Mouse (Mus musculus): ENCODE measurements around the gene Sycn. TPM values are rescaled to one million over a fixed set of nuclear protein-coding genes. Genes with fewer than 3 reads are reported as not detected.
A peak's percentile ranks its signal among the peaks of the same experiment; 100 is the strongest.
"Not testable (repeated sequence)": the region's sequence is repeated elsewhere in the genome, so short reads cannot be mapped to it uniquely, and the experiment has no call there.

Gene Sycn
- polyA plus RNA-seq (2012; rRNA removed): 0.24 and 0.31 TPM in 2 replicates

DNA sequence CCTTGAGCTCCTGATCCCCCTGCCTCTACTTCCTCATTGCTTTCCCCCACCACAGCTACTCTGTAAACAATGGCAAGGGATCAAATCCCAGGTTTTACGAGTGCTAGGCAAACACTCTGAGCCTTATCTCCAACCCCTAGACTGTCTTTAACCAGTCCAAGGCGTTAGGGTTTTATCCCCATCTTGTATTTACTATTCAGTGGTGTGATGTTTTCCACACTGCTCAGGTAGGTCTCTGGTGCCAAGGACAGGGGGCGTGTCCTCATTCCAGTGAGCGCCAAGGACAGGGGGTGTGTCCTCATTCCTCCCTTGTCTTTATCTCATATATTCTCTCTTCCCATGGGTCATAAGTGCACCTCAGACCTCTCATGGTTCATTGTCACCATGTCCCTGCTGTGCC, at the start of gene Sycn:
Sycn (plus strand) TSS at position 360 of the 400 bp plus-strand sequence.
- Histone ChIP-seq H3K4me3 (ENCODE audit: control insufficient read depth, low read depth, low read length) (no peak within 1 kb of the TSS), H3K27me3 (ENCODE audit: control insufficient read depth, insufficient read depth, low read length) (peaks cover 2% of the 10 kb centered on the region), H3K36me3 (ENCODE audit: control insufficient read depth, insufficient read depth, low read length) (no peaks in the 10 kb centered on the region), H3K27ac (ENCODE audit: control insufficient read depth, insufficient read depth, low read depth, low read length) (no peak within 1 kb of the TSS), H3K4me1 (ENCODE audit: control insufficient read depth, insufficient read depth, low read length) (peaks cover 22% of the 10 kb centered on the region)
- TF ChIP-seq CTCF (IDR thresholded peaks at IDR 0.05; ENCODE audit: control insufficient read depth, insufficient read depth, insufficient replicate concordance, low read depth, low read length) (no peak), POLR2A (IDR thresholded peaks at IDR 0.05; ENCODE audit: control insufficient read depth, low read depth, low read length) (no peak)

DNA sequence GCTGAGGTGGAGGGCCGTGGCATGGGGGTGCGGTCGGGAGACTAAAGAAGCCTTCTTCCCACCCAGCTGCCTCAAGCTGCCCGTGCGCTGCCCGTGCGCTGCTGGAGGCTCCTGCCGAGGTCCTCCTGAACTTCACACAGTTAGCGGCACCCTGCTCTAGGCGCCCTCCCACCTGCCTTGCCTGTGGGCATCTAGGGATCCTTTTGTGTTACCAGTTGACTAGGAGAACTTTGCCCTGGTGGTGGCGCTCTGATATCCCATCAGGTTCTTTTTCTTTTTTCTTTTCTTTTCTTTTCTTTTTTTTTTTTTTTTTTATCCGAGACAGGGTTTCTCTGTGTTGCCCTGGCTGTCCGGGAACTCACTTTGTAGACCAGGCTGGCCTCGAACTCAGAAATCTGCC, 49.8 kb upstream of the Sycn start:
- no peaks in the 10 kb centered on the region for H3K27me3 ChIP-seq (ENCODE audit: control insufficient read depth, insufficient read depth, low read length)
- H3K4me1 ChIP-seq (ENCODE audit: control insufficient read depth, insufficient read depth, low read length): peaks cover 19% of the 10 kb centered on the region
- TF ChIP-seq POLR2A (IDR thresholded peaks at IDR 0.05; ENCODE audit: control insufficient read depth, low read depth, low read length): no peak
- peak overlapping the region; percentile 85 for H3K4me3 ChIP-seq (ENCODE audit: control insufficient read depth, low read depth, low read length)
- no peak overlapping the region for H3K27ac ChIP-seq (ENCODE audit: control insufficient read depth, insufficient read depth, low read depth, low read length)
- H3K36me3 ChIP-seq (ENCODE audit: control insufficient read depth, insufficient read depth, low read length): no peaks in the 10 kb centered on the region

DNA sequence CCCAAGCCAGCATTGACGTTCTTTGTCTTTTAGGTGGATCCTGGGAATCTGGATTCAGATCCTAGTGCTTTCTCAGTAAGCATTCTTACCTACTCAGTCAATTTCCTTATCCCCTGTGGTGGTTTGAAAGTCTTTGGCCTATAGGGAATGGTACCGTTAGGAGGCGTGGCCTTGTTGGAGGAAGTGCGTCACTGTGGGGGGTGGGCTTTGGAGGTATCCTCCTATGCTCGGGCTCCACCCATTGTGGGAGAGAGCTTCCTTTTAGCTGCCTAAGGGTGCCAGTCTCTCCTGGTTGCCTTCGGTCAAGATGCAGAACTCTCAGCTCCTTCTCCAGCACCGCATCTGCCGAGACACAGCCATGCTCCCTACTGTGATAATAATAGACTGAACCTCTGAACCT, 48.4 kb upstream of the Sycn start:
- Histone ChIP-seq H3K27ac (ENCODE audit: control insufficient read depth, insufficient read depth, low read depth, low read length) (peak overlapping the region; percentile 89), H3K27me3 (ENCODE audit: control insufficient read depth, insufficient read depth, low read length) (no peaks in the 10 kb centered on the region), H3K4me1 (ENCODE audit: control insufficient read depth, insufficient read depth, low read length) (peaks cover 19% of the 10 kb centered on the region), H3K36me3 (ENCODE audit: control insufficient read depth, insufficient read depth, low read length) (no peaks in the 10 kb centered on the region), H3K4me3 (ENCODE audit: control insufficient read depth, low read depth, low read length) (peak overlapping the region; percentile 85)
- TF ChIP-seq CTCF (IDR thresholded peaks at IDR 0.05; ENCODE audit: control insufficient read depth, insufficient read depth, insufficient replicate concordance, low read depth, low read length): no peak
- TF ChIP-seq POLR2A (IDR thresholded peaks at IDR 0.05; ENCODE audit: control insufficient read depth, low read depth, low read length): peak; percentile 75; the same call in 1 of the 2 replicates

DNA sequence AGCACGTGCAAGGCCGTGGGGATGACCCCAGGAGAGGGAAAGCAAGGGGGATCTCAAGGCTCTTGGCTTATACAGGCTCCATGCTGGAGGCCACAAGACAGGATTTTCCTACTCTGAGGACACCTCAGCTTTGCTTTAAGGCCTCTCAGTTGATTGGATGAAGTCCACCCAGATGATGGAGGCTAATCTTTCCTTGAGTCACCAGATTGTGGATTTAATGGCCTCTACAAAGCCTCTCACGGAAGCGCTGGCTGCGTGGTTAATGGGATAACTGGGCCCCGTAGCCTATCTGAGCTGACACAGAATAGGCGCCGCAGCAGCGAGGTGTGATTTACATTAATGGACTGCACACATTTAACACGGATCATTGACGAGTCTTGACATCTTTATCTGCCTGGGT, 45.3 kb upstream of the Sycn start:
- TF ChIP-seq POLR2A (IDR thresholded peaks at IDR 0.05; ENCODE audit: control insufficient read depth, low read depth, low read length): no peak
- no peak for TF ChIP-seq CTCF (IDR thresholded peaks at IDR 0.05; ENCODE audit: control insufficient read depth, insufficient read depth, insufficient replicate concordance, low read depth, low read length)
- H3K27ac ChIP-seq (ENCODE audit: control insufficient read depth, insufficient read depth, low read depth, low read length): no peak overlapping the region
- peaks cover 12% of the 10 kb centered on the region for H3K4me1 ChIP-seq (ENCODE audit: control insufficient read depth, insufficient read depth, low read length)
- H3K27me3 ChIP-seq (ENCODE audit: control insufficient read depth, insufficient read depth, low read length): no peaks in the 10 kb centered on the region
- H3K36me3 ChIP-seq (ENCODE audit: control insufficient read depth, insufficient read depth, low read length): no peaks in the 10 kb centered on the region
- no peak overlapping the region for H3K4me3 ChIP-seq (ENCODE audit: control insufficient read depth, low read depth, low read length)

DNA sequence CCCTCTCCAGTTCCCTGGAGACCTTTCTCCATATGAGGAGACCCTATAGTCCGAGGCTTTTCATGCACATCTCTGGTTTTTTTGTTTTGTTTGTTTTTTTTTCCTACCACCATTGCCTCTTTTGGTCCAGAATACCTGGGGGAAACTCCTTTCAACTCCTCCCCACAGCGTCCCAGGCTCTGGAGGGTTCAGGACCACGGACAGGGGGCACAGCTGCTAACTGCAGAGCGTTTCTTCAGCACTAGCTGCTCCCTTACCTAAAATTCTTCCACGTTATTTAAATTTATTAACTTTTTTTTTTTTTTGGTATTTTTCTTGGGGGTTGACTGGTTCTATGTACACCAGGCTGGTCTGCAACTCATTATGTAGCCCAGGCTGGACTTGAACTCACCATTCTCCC, 35.1 kb upstream of the Sycn start:
- no peak overlapping the region for H3K27ac ChIP-seq (ENCODE audit: control insufficient read depth, insufficient read depth, low read depth, low read length)
- no peak overlapping the region for H3K4me3 ChIP-seq (ENCODE audit: control insufficient read depth, low read depth, low read length)
- no peaks in the 10 kb centered on the region for H3K4me1 ChIP-seq (ENCODE audit: control insufficient read depth, insufficient read depth, low read length)
- no peaks in the 10 kb centered on the region for H3K27me3 ChIP-seq (ENCODE audit: control insufficient read depth, insufficient read depth, low read length)
- H3K36me3 ChIP-seq (ENCODE audit: control insufficient read depth, insufficient read depth, low read length): no peaks in the 10 kb centered on the region
- no peak for TF ChIP-seq CTCF (IDR thresholded peaks at IDR 0.05; ENCODE audit: control insufficient read depth, insufficient read depth, insufficient replicate concordance, low read depth, low read length)
- no peak for TF ChIP-seq POLR2A (IDR thresholded peaks at IDR 0.05; ENCODE audit: control insufficient read depth, low read depth, low read length)

DNA sequence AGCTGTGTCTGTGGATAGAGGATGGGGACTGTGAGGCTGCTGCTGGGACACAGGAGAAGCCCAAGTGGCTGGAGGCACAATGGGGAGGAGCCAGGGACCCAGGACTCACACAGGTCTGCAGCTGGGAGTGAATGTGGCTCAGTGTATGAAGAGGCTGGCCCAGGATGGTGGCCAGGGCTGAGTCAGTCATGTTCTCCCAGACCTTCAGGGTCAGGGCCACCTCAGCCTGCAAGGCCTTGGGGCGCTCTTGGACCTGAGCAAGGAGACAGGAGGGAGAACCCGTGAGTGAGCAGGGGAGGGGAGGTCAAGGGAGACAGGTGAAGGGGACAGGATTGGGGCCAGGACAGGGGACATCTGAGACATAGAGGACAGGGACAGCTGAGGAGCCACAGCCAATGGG, 31.6 kb upstream of the Sycn start:
- not testable (repeated sequence) for H3K36me3 ChIP-seq (ENCODE audit: control insufficient read depth, insufficient read depth, low read length); H3K27ac ChIP-seq (ENCODE audit: control insufficient read depth, insufficient read depth, low read depth, low read length); H3K4me1 ChIP-seq (ENCODE audit: control insufficient read depth, insufficient read depth, low read length); H3K27me3 ChIP-seq (ENCODE audit: control insufficient read depth, insufficient read depth, low read length); H3K4me3 ChIP-seq (ENCODE audit: control insufficient read depth, low read depth, low read length)

DNA sequence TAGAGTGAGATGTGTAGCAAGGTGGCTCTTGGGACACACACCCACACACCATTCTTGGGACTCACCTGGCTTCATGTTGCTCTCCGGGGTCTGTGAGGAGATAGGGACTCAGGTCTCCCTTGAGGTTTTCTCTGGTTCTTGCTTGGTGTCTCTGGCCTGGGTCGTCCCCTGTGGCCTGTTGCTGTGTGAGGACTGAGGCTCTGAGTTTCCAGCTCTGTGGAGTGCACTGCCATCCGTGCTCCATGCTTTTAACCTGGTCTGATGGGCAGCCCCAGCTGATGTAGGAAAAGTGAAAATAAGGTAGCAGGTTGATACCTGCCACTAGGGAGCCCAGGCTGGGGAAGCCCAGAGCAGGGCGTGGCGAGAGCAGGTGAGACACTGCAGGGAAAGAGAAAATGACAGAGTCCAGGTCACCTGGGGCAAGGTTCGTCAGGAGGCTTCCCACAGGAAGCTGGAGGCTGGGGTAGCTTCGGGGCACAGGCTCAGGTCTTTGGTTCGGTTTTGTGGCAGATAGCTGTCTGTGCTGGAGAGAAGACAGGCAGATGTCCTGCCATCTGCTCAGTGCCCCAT, 30.2 kb upstream of the Sycn start, which contains the start of gene Ifnl2:
Ifnl2 (minus strand) TSS at position 51 of the 570 bp plus-strand sequence.
- not testable (repeated sequence) for H3K4me1 ChIP-seq (ENCODE audit: control insufficient read depth, insufficient read depth, low read length); H3K27ac ChIP-seq (ENCODE audit: control insufficient read depth, insufficient read depth, low read depth, low read length); H3K27me3 ChIP-seq (ENCODE audit: control insufficient read depth, insufficient read depth, low read length); H3K36me3 ChIP-seq (ENCODE audit: control insufficient read depth, insufficient read depth, low read length); H3K4me3 ChIP-seq (ENCODE audit: control insufficient read depth, low read depth, low read length)

DNA sequence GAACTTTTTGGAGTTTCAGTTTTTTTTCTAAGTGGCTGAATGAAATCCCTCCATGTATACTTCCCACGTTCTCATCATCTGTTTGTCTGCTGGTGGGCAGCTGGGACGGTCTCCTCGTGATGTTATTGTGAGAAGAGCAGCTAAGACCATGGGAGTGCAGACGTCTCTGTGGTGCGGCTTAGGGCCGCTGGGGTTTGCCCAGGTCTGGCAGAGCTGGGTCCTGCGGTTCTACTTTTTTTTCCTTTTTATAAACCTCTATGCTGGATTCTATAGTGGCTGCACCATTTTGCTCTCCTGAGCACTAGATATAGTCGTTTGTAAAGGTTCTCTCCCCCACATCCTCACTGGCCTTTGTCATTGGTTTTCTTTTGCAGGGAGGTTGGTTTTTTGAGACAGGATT, 29.2 kb upstream of the Sycn start:
- Histone ChIP-seq H3K4me1 (ENCODE audit: control insufficient read depth, insufficient read depth, low read length) (no peaks in the 10 kb centered on the region), H3K4me3 (ENCODE audit: control insufficient read depth, low read depth, low read length) (no peak overlapping the region), H3K27me3 (ENCODE audit: control insufficient read depth, insufficient read depth, low read length) (no peaks in the 10 kb centered on the region), H3K27ac (ENCODE audit: control insufficient read depth, insufficient read depth, low read depth, low read length) (no peak overlapping the region), H3K36me3 (ENCODE audit: control insufficient read depth, insufficient read depth, low read length) (no peaks in the 10 kb centered on the region)
- no peak for TF ChIP-seq CTCF (IDR thresholded peaks at IDR 0.05; ENCODE audit: control insufficient read depth, insufficient read depth, insufficient replicate concordance, low read depth, low read length)
- TF ChIP-seq POLR2A (IDR thresholded peaks at IDR 0.05; ENCODE audit: control insufficient read depth, low read depth, low read length): no peak

DNA sequence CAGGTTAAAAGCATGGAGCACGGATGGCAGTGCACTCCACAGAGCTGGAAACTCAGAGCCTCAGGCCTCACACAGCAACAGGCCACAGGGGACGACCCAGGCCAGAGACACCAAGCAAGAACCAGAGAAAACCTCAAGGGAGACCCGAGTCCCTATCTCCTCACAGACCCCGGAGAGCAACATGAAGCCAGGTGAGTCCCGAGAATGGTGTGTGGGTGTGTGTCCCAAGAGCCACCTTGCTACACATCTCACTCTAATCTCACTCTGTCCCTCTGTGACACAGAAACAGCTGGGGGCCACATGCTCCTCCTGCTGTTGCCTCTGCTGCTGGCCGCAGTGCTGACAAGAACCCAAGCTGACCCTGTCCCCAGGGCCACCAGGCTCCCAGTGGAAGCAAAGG, 18.1 kb upstream of the Sycn start, which contains the start of gene Ifnl3:
Ifnl3 (plus strand) TSS at position 301 of the 400 bp plus-strand sequence.
- H3K27ac ChIP-seq (ENCODE audit: control insufficient read depth, insufficient read depth, low read depth, low read length); H3K36me3 ChIP-seq (ENCODE audit: control insufficient read depth, insufficient read depth, low read length); H3K4me3 ChIP-seq (ENCODE audit: control insufficient read depth, low read depth, low read length); H3K4me1 ChIP-seq (ENCODE audit: control insufficient read depth, insufficient read depth, low read length); H3K27me3 ChIP-seq (ENCODE audit: control insufficient read depth, insufficient read depth, low read length): not testable (repeated sequence)
